Mouse (Mus musculus) left cerebral cortex, adult 18-20 months (tissue): ENCODE data around the gene Zdhhc13. TPM values are rescaled to one million over a fixed set of nuclear protein-coding genes. Genes with fewer than 3 reads are reported as not detected.

Experiments
- DNase-seq, 2 experiments: peaks; one replicate each; pipeline ENCODE4 v3.0.0; 2021 to 2022; ENCODE audit warnings: low spot score in 2 of 2, mixed read lengths in 1 of 2
- total RNA-seq, 2 experiments: library from RNA; stranded (reverse); gene quantifications; 2 replicates each; pipeline ENCODE4 v1.2.3; 2021

Zdhhc13 gene
- total RNA-seq, 2 experiments from 2014 or later, result 22.1 TPM

DNA sequence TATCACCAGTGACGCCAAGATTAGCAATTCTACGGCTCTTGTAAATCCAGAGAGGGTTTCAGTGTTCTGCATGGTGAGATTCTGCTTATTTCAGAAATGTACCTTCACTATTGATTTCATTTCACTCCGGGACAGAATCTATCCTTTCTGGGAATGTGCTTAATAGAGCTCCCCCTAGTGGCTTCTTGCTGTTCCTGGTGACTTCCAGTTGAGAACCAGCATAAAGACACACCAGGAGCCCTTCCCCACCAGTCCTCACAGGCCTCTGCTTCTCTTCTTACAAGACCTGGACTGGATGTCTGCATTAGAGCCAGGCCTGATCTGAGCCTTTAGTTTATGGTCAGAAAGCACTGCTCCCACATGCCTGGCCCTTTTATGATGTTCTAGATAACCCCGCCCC is 87.7 kb downstream of the Zdhhc13 start:
- DNase-seq, result peak; percentile 51 to 57

Other genes with a start within 250 kb of the Zdhhc13 start
- gene Mrgprb2, start 230.9 kb upstream of the Zdhhc13 start, total RNA-seq, result not detected
- gene Mrgprb3, start 145.2 kb upstream of the Zdhhc13 start, total RNA-seq, result not detected
- not detected for gene Csrp3, start 59.0 kb downstream of the Zdhhc13 start, total RNA-seq
- gene E2f8, start 92.6 kb downstream of the Zdhhc13 start, total RNA-seq, result under 1 TPM; 0.28 TPM
- gene Nav2, start 119.7 kb downstream of the Zdhhc13 start, total RNA-seq, result 10 to 100 TPM; 71.1 to 81.0 TPM